Mouse (Mus musculus) small intestine, adult 2 months (tissue): Measurements from ENCODE around the gene Acot7.

Source experiments
- CTCF ChIP-seq: fragments of 200-500 bp; IDR thresholded peaks from 2 replicates; pipeline ENCODE4 v1.5.1; 2012; ENCODE audit warnings: low read depth, mild to moderate bottlenecking, control low read depth, inconsistent platforms, low read length, moderate library complexity, mixed read lengths; ENCODE audit not compliant: insufficient replicate concordance, insufficient read length; ENCODE audit errors: extremely low read depth
- POLR2A ChIP-seq: fragments of 200-500 bp; IDR thresholded peaks from 2 replicates; pipeline ENCODE4 v1.6.1; 2012; ENCODE audit warnings: low read depth, mild to moderate bottlenecking, control low read depth, inconsistent platforms, low read length, moderate library complexity

- TF ChIP-seq CTCF (no peak), POLR2A (no peak)
These were observed 113.6 kb downstream of the Acot7 start, which contains the start of gene Hes3 for GRCm38 (mm10) chr4:152291562-152291961.
